Mouse (Mus musculus) liver, adult 2 months (tissue): ENCODE measurements at regions not wholly inside any gene's neighbourhood (a gene's known extent, or its start where the extent isn't known, plus 50 kb on each side); places are given as distances from the start of the nearest gene placed in this dataset.

Source experiments
- CTCF ChIP-seq: fragments of 200-500 bp; IDR thresholded peaks from 2 replicates; pipeline ENCODE4 v1.5.1; 2011; ENCODE audit warnings: low read depth, low read length, control low read depth
- POLR2A ChIP-seq: fragments of 200-500 bp; IDR thresholded peaks from 2 replicates; pipeline ENCODE4 v1.6.1; 2011; ENCODE audit warnings: low read length, control low read depth; ENCODE audit not compliant: insufficient read depth; ENCODE audit errors: extremely low read depth

GRCm38 (mm10) chr12:77699896-77700605, 462.1 kb downstream of the Fut8 start:
- TF ChIP-seq CTCF (no peak), POLR2A (no peak)
